Mouse (Mus musculus): ENCODE results near the gene Fads6.
A peak's percentile ranks its signal among the peaks of the same experiment; 100 is the strongest.

Gene Fads6

DNA sequence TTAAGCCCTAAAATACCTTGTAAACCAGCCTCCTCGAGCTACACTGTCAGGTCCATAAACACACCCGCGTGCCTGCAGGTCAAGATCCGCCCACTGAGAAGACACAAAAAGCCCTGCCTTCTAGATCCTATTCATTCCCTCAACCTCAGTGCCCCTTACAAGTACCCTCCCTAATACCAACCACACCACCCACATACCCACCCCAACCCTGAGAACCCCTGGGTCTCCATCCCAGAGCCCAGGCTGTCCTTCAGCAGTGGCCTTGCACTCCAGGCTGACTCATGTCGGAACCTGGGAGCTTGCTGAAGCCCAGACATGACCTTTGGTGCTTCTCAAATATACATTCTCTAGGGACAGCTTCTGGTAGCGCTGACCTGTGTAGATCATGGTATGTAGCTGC lies 22.7 kb downstream of the Fads6 start:
- no peak for DNase-seq

DNA sequence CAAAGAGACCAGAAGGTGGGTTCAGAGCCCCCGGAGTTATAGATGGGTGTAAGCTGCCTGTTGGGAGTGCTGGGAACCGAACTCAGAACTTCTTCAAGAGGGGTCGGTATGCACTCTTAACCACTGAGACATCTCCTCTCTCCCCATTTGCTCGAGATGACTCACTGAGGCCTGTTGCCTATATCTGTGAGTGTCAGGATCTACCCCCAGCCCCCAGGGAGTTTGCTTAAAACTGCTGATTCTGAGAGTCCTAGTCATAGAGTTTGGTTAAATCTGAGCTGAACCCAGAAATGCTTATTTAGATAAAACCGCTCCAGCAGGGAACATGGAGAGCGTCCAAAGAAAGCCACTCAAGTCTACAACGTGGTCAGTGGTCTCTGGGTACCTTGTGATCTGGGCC lies 23.3 kb downstream of the Fads6 start:
- DNase-seq: no peak

DNA sequence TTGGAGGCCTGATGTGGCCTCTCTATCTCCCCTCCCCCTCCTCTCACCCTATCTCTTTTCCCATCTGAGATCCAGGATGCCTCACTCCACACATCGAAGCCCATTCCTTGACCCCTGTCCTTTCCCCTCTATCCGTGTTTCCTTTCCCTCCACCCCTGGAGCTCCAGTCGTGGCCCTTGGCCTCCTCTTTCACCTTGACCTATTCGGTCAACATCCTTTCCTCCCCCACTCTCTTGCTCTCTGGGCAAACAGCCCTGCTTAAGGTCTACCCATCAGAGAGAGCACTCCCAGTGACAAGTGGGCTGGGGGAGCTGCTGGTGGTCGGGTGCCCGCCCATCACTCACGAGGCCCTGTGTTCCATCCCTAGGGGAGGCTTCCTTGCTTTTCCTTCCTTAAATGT lies 23.7 kb downstream of the Fads6 start:
- DNase-seq: no peak

DNA sequence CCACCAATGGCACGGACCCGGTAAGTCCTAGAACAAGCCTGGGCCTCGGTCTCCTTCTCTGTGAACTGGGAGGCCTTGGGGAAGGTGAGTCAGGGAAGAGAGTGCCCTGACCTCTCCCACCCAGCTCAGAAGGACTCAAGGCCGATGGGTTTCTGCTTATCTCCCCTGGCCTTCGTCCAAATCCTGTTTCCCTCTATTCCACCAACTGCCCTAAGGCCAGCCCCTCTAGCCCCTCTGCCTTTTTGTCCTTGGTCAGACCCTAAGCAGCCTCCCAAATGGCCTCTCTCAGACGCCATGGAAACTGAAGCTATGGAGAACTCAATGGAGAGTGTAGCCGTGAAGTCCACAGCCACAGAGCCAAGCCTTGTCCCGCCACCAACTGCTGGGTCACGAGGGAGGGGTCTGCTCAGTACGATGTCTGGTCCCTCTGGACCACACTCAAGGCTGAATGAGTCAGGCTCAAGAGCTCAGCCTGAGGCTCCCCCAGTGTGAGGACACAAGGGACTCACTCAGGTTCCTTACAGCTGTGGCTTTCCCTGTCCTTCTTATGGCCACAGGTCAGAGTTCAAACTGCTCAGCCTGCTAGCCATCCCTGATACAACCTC lies 24.5 kb downstream of the Fads6 start:
- DNase-seq: no peak

DNA sequence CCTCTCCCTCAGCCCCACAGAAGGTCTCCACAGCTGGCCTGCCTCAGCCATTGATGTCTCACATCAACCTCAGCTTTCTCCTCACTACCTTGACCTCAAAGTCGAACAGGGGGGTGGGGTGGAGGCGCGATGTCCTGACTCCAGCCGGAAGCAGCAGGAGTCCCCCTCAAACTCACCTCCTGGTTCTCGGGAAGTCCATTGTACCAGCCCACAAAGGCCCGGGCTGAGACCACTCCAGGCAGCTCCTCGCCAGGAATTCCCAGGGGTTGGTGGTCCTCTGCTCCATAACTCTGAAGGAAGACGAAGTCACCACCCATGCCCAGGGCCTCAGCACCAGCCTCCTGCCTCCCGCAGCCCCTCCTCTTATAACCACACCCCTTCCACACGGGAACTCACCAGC lies 26.0 kb downstream of the Fads6 start:
- DNase-seq: no peak

DNA sequence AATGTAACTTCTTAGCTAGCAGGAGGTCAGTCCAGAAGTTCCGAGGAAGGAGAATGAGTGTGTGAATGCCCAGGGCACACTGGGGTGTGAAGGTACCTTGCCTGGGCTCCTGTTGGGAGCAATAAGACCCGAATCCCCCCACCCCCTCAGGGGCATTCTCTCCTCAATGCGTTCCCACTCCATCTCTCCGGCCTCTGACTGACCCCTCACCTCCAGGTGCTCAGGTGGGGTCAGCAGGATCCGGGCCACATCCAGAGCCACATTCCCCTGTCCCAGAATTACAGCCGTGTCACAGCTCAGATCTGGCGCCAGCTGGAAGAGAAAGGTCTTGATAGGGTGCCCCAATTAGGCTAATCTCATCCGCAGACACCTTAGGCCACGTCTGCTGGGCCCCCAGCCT lies 26.4 kb downstream of the Fads6 start:
- DNase-seq: no peak

DNA sequence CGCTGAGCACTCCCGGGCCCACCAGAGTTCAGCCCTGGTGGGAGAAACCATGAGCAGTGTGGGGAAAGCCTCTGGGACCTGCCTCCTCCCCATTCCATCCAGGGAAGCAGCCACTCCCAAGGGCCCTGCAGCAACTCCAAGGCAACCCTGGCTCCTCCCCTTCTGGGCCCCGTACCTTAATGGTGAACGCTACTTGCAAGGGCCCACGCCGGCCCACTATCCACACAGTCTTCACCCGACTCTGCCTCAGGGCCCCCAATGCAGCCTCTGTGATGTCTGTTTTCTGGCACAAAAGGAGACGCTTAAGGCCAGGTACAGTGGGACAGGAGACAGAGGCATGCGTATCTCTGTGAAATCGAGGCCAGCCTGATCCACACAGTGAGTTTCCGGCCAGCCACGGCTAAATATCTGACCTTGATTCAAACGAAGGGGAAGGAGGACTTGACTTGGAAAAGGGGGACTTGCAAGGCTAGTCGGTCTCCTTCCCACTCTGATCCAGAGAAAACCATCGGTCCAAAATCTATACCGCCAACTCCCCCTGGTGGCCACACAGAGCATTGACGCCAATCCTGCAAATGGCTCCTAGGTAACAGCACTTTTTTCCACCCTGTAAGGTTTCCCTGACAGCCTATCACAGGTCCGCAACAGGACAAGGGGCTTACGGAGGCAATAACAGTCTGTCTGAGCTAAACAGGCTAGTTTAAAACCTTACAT lies 27.2 kb downstream of the Fads6 start:
- DNase-seq: peak; percentile 75

DNA sequence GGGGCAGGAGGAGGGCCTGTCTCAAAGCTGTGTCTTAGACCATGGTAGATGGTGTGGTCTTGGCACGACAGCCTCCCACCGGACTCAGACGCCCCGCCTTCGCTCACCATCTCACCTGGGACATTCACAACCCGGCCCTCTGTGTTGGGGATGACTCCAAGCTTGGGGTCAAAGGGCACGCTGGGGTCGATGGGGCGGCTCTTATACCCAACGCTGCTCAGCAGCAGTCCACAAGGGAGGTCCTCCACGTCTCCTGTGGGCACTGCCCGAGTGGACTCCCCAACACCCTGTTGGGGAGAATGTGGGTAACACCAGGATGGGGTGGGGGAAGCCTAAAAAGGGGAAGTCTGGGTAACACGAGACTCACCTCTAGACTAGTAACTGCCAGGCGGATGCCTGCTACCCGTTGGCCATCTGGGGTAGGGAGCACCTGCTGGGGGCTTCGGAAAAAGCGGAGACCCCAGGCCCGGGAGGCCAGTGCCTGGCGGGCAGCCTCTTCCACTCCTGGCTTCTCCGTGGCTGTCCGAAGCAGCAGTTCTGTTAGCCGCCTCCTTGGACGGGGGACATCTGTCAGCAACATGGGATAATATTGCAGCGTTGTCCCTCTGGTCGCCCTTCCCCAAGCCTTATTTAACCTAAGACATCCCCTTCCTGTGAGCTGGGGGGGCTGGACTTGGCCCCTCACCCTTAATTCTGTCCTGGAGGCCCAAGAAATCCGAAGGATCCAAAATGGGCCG lies 28.0 kb downstream of the Fads6 start:
- DNase-seq: no peak

DNA sequence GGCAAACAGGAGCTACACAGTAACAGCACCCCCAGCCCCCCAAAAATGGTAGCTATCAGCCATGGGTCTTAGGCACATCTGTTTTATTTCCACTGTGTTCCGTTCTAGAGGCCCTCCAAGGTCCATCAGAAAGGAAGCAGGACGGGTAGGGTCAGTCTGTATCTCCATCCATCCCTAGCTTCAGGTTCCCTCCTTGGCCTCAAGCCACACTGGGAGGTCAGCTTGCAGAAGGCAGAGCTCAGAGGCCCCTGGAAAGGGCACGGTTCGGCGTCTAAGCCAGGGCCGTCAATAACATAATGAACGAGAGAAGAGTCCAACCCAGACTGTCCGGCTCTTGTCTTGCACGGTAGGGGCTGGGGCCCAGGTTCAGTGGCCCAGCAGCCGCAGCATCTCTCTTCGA lies 29.5 kb downstream of the Fads6 start:
- no peak for DNase-seq

DNA sequence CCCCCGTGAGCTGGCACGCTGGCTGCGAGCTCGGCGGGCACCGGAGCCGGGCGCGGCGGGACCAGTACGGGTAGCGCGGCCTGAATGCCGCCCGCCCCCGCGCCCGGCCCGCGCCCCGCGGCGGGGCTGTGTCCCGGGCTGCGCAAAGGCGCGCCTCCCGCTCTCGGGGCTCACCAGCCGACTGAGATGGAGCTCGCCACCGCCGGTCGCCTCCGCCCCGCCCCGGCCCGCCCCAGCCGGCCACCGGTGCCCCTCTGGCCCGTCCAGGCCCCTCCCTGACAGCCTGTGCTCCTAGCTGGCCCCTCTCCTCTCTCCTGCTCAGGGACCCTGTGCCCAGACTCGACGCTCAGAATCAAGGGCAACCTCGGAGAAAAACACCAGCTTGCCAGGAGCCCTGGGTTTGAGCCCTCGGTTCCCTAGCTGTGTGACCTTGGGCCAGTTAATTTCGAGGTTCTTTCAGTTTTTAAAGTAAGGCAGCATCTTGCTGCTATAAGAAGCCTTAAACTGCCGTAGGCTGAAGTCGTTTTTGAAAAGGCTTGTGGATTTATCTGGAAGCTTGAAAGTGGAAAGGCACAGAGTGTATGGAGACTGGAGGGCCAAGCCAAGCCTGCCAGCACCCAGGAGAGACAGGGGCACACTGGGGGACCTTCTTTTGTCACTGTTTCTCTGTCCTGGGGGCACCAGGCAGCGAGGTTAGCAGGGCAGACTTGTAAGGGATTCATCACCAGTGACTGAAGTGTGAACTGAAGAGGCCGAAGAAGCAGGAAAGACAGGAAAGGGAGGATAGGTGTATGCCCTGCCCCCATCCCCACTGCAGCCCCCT lies 30.2 kb downstream of the Fads6 start, which contains the start of gene Grin2c:
Grin2c (minus strand) TSS at position 183 of the 823 bp plus-strand sequence.
- DNase-seq: no peak

DNA sequence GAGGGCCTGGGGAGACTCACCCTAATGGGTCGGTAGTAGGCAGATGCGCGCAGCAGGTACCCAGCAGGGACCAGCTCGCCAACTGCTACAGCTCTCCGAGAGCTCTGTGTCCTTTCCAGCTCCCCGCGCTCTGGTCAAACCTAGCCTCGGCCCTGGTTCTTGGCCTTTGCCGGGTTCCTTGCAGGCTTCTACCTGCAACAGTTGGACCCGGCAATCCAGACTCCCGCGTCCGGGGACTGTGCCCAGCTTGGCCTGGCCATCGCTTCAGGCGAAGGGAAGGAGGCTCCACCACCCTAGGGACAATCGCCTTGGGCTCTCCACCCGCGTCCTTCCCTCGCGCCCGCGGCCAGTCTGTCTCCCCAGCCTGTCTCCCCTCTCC lies 31.1 kb downstream of the Fads6 start:
- no peak for DNase-seq

DNA sequence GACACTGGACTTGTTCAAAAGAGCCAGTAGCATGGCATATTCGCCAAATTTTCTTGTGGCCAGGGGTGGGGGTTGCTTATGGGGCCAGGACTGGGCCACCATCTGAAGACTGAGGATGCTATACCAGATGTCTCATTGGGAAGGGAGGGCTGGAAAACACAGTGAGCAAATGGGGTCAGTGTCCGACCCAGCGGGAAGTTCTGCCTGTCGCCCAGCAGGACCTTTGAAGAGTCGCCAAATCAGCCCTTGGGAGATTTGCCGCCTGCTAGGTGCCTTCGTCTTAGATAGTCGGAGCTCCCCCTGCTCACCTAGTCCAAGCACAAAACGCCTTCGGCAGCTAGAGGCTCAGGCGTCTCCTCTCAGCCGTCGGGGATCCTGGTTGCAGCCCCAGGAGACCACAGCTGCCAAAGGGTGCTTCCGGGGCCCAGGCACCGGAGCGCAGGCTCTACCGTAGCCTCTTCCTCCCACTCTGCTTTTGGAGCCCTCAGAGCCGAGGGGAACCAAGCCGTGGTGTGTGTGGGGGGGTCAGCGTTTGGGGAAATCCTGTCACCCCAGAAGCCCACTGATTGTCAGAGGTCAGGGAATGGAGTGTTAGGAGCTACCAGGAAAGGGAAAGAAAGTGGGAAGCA lies 31.6 kb downstream of the Fads6 start:
- DNase-seq: no peak

DNA sequence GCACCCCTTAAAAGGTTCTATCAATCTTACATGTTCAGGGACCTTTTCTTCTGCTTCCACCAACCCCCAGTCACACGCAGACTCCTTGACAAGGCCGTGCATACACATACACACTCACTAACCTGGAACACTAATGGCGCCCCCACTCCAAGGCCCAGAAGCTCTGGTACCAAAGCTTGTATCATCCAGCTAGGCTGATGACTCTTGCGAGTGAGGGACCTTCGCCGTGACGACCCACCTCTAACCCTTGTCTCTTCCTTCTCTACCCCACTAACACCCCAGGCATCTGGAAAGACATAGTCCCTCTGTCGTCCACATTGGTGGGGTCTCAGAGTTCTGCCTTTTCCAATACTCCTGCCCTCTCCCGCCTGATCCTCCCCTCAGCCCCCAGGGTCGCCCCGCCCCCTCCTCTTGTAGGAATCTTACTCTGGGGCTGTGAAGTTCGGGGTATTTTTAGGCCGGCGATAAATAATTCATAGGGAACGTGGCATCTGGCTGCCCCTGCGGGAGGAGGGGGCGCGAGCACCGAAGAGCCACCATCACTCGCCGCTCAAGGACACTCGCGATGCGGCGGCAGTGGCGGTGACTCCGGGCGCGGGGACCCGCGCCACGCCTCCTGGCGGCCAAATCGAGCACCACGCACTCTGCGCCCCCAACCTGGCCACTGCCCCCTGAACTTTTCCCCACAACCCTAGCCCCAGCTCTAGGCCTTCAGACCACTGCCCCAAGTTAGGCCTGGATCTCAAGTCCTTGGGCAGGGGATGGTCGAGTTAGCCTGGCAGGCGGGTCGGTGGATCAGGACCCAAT lies 32.4 kb downstream of the Fads6 start:
- no peak for DNase-seq

DNA sequence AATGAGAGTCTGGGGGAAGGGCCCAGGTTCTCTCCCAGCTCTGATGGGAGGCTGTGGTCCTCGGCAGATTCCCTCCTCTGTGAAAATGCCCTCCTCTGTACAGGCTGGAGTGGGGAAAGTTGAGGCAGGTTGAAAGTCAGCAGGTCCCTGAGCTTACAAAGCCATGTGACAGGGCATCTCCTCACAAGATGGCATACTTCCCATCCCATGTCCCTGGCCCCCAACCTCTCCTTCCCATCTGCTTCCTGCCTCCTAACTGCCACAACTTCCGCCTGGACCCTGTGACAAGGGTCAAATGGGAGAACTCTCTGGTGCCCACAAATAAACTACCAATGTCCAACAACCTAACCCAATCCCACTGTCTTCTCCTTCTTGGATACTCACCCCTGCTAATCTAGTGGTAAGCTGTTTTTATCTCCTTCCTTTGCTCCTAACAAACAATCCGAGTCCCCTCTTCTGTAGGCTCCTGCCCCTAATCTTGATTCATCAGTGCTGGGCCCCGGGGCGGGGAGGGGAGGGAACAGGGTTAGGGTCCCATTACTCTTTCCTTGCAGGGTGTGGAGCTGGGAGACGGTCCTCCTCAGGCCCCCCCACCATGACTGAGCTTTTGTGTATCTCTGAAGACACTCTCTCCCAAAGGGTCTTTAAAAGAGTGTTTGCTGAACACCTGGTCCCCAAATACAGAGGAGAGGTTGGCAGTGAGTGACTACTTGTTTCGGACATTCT lies 33.2 kb downstream of the Fads6 start:
- no peak for DNase-seq

DNA sequence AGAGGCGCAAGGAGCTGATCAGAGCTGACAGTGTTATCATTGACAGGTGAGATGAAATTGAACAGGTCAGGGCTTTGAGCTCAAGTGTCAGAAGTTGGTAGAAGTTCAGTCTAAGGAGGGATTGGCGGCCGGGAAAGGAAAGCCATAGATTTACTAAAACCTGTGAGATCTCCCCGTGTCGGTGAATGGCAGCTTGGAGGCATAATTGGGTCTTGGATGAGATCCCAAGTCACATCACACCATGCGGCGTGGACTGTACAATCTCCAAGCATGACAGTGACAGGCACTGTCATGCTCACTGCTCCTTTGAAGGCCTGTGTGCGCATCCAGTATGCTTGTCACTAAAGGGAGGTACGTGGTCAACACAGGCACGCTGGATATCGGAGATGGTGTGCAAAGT lies 34.5 kb downstream of the Fads6 start:
- no peak for DNase-seq

DNA sequence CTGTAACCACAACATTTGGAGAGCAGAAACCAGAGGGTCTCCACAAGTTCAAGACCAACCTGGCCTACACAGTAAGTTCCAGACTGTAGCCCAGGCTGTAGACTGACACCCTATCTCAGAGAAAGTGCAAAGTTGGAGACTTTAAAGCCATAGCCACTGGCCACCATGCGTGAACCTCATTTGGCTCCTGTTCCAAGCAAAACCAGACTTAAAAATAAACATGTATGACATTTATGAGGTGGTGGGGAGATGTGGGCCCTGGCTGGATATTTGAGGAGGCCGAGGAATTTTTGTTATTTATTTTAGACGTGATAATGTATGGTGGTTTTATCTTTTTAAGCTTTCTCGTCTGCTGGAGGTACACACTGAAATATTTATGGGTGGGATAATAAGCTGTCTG lies 38.3 kb downstream of the Fads6 start:
- DNase-seq: no peak

DNA sequence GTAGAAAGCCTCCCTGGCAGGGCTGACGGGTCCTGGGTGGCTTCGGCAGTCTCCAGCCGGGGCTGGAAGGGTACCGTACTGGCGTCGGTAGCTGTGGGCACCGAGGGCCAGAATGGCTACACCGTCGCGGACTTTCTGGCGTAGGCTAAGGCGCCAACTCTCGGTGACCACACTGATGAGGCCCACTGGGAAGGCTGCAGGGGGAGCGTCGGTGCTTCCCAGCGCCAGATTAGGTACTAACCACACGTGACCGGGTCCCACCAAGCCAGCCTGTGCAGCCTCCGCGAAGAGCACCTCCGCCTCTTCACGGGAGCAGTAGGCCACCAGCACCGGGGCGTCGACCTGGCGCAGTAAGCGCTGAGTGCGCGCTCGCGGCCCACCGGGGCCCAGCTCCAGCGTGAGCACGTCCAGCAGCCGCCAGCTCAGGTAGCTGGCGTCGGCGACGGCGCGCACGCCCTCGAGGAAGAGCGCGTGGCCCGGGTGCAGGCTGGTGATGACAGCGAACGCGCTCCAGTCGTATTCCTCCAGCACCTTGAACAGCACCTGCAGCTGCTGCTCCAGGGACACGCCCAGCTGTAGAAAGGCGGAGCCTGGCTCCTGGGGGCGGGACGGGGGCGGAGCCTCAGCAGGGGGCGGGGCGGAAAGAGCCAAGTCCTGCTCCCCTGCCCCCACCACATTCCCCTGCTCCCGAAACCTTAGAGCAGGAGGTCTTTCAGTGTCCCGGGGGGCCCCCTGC lies 39.5 kb downstream of the Fads6 start:
- peak; percentile 51 for DNase-seq

DNA sequence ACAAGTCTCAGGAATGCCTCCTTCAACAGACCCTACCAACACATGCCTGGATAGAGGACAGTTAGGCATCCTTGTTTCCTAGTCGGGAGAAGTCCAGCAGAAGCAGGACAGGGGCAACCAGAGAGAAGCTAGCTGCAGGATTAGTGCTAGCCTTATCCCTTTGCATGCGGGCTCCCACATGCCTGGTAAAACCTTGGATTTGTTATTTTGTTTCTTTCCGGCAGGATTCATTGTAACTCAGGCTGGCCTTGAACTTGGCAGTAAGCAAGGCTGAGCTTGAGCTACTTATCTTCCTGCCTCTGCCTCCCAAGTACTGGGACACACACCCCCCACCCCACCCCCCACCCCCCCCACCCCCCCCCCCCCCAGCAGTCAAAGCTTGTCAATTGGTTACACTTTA lies 46.2 kb downstream of the Fads6 start:
- DNase-seq: no peak

DNA sequence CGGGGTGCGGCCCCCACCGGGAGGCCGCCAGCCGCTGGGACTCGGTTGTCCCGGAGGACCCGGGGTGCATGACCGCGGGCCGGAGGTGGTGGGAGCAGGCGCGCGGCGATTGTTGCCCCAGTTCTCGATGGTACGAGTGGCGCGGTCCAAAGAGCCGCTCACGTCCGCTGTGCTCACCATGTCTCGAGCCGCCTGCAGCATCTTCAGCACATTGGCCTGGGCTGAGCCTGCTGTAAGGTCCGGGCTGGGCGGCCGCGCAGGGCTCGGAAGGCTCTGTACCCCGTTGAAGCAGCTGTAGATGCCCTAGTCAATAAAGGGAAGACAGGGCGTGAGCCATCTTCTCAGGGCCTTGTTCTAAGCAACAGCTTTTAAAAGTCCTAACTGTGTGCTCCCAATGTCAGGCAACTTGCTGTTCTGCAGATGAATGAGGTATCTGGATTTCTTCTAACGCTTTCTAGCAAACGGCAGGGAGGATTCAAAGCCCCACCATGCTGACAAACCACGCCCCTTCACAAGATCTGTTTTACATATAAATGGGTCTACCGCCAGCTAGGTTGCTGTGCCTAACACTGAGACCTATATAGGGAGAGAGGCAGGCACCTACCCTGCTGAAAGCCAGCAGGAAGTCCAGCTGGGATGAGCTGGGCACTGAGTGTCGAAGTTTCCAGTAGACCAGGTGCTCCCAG lies 46.9 kb downstream of the Fads6 start:
- no peak for DNase-seq
